Mouse (Mus musculus): Measurements from ENCODE around the gene Rad52. TPM values are rescaled to one million over a fixed set of nuclear protein-coding genes. Genes with fewer than 3 reads are reported as not detected.

Gene Rad52
- 21.3 TPM for polyA plus RNA-seq (2017; shearing (Covaris generic))

GRCm38 (mm10) chr6:119902204-119903080, at the start of gene Rad52:
Gene Rad52 (plus strand): TSS chr6:119902698.

Other genes with a start within 250 kb of the Rad52 start
- 16.7 TPM for gene Erc1, start 54.5 kb upstream of the Rad52 start, polyA plus RNA-seq (2017; shearing (Covaris generic))
- 132 TPM for gene Wnk1, start 136.0 kb downstream of the Rad52 start, polyA plus RNA-seq (2017; shearing (Covaris generic))
- not detected for gene Ninj2, start 190.7 kb downstream of the Rad52 start, polyA plus RNA-seq (2017; shearing (Covaris generic))

Measured in naive thymus-derived CD4-positive, alpha-beta T cell, adult 5 months (primary cell).